Mouse (Mus musculus) lung, adult 2 months (tissue): ENCODE data around the gene Lrrc47. TPM values are rescaled to one million over a fixed set of nuclear protein-coding genes. Genes with fewer than 3 reads are reported as not detected.

Source experiments
- DNase-seq: peaks from one replicate; pipeline ENCODE4 v3.0.0; 2022
- H3K4me1 ChIP-seq: fragments of 200-500 bp; 2 replicates; pipeline ENCODE4 v1.6.1; 2011; ENCODE audit warnings: low read length; ENCODE audit not compliant: control insufficient read depth, insufficient read depth
- H3K4me3 ChIP-seq: fragments of 200-500 bp; replicated peaks from 2 replicates; pipeline ENCODE3; 2011; ENCODE audit warnings: low read depth, mild to moderate bottlenecking, control low read depth, low read length; ENCODE audit errors: extremely low read depth
- CTCF ChIP-seq: fragments of 200-500 bp; IDR thresholded peaks from 2 replicates; pipeline ENCODE4 v1.5.1; 2011; ENCODE audit warnings: mild to moderate bottlenecking, low read length, control low read depth; ENCODE audit not compliant: insufficient read depth
- POLR2A ChIP-seq: fragments of 200-500 bp; IDR thresholded peaks from 2 replicates; pipeline ENCODE4 v1.6.1; 2011; ENCODE audit warnings: low read depth, mild to moderate bottlenecking, control low read depth, low read length, borderline replicate concordance; ENCODE audit errors: extremely low read depth
- WGBS: fragments of 180-500 bp; shearing (Covaris S2); methylation state at CpG from one replicate; pipeline ENCODE4 v1.1.7; 2018; 5-methylcytosine and 5-hydroxymethylcytosine counted together
- polyA plus RNA-seq: library from polyadenylated mRNA; depleted of rRNA; stranded (reverse); fragments of >200 nt; gene quantifications from 2 replicates; pipeline ENCODE4 v1.2.3, GENCODE M21; 2012

Lrrc47 gene
- polyA plus RNA-seq, 1 experiment = 55.5 TPM

DNA sequence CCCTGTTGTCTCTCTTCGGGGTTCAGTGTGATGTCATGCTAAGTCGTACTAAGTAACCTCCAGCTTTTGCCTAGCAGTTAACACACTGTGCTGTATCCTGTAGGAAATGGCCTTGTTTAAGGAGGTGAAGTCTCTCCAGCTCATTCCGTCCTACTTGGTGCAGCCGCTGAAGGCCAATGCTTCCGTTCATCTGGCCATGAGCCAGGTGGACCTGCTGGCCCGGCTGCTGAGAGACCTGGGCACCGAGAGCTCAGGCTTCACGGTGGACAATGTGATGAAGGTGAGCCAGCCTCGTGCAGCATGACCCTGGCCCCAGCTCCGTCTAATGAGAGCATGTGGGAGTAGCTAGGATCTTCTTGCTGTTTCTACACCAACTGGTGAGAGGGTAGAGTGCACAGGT lies 18.8 kb upstream of the Lrrc47 start:
- WGBS = 90% methylated on average over 10 of the region's 10 CpGs
- DNase-seq = no peak
- Histone ChIP-seq H3K4me1 (no peaks in the 10 kb centered on the region), H3K4me3 (no peak overlapping the region)
- no peak for TF ChIP-seq CTCF
- TF ChIP-seq POLR2A = no peak

DNA sequence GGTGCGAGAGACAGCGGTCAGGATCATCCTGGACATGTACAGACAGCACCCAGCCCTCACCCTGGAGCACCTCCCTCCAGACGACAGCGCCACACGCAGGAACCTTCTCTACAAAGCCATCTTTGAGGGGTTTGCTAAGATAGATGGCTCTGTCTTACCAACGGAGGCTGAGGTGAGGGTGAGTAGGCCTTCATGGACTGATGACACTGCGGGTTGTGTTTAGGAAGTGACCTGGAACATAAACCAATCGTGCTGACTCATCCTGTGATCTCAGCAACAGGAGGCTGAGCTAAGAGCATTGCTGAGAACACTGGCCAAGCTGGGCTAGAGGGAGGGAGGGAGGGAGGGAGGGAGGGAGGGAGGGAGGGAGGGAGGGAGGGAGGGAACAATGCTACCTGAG lies 18.0 kb upstream of the Lrrc47 start:
- DNase-seq = no peak
- WGBS = 89% methylated on average over 8 of the region's 8 CpGs
- no peak overlapping the region for H3K4me3 ChIP-seq
- no peaks in the 10 kb centered on the region for H3K4me1 ChIP-seq
- TF ChIP-seq CTCF (no peak), POLR2A (no peak)

DNA sequence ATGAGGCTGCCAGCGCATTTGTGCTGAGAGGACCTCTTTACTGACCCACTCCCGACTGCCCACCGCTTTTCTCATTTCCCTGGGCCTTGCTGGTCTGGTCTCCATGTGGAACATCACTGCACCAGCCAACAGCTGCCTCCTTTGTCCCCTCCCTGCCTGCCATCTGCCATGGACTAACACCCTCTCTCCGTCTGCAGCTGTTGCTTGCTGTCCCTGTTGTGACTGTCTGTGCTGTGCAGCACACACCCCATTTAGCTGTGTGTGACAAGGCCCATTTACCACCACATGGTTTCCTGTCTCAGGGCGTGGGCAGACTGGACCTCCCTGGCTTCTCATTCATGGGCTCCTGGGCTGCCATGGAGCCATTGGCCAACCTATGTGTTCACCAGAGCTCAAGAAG lies 6.0 kb upstream of the Lrrc47 start:
- TF ChIP-seq CTCF (no peak), POLR2A (no peak)
- no peaks in the 10 kb centered on the region for H3K4me1 ChIP-seq
- no peak overlapping the region for H3K4me3 ChIP-seq
- DNase-seq = no peak
- WGBS = 91% methylated on average over 5 of the region's 5 CpGs

DNA sequence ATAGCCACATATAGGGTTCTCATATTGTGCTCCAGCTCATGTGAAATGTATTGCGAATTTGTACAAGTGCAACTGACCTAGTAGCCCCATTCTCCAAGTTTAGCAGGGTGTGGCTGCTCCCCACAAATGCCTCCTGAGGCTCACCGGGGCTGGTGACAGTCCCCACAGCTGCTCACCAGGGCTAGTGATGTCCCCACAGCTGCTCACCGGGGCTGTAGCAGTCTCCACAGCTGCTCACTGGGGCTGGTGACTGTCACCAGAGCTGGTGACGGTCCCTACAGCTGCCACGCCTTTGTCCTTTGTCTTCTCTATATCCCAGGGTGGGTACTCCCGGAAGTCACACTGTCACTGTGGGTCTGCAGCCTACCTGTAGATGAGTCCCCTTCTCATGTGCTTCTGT lies 5.3 kb upstream of the Lrrc47 start:
- Histone ChIP-seq H3K4me1 (no peaks in the 10 kb centered on the region), H3K4me3 (no peak overlapping the region)
- TF ChIP-seq CTCF (no peak), POLR2A (no peak)
- DNase-seq = no peak
- 90% methylated on average over 6 of the region's 6 CpGs for WGBS

DNA sequence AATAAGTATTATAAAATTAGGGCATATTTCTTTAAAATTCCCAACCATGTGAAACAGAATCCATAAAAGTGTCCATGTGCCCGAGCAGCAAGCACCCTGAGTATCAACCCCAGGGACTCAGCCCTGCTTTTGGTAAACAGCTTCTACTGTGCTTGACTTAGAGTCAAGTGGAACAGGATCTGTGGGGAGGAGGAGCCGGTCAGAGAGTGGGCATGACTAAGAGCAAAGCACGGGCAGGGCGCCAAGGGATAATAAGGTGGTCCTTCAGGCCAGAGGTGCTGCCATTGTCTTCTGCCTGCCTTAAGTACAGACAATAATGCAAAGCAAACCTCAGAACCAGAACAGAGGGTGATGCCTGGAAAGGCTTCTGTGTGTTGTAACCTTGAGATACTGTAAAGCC lies 3.8 kb upstream of the Lrrc47 start:
- H3K4me1 ChIP-seq = peaks cover 3% of the 10 kb centered on the region
- TF ChIP-seq POLR2A (no peak), CTCF (no peak)
- WGBS = 56% methylated on average over 4 of the region's 4 CpGs
- no peak overlapping the region for H3K4me3 ChIP-seq
- peak; percentile 69 for DNase-seq

DNA sequence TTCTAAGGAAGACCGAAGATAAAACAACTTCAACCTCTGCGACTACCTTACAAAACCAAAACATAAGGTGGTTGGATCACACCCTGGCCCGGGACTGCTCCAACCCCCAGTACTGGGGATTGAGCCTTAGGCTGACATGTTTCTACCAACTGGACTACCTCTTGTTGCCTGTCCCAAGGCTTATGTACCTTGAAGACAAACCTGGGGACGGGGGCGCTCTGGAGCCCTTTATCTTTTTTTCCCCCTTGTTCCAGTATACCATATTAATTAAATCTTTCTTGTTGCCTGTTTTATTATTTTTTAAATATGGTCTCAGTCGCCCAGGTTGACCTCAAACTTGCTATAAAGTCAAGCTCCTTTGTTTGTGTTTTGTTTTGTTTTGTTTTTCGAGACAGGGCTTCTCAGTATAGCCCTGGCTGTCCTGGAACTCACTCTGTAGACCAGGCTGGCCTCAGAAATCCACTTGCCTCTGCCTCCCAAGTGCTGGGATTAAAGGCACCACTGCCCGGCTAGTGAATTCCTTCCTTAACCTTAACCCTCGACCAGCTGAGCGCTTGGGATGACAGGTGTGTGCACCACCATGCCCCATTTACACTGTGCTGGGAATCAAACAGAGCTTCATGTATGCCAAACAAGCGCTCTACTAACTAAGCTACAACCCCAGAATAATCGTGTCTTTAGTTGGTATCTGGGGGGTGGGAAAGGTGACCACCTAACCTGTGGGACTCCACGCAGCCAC lies 455 bp upstream of the Lrrc47 start:
- peaks cover 12% of the 10 kb centered on the region for H3K4me1 ChIP-seq
- peak overlapping the region; percentile 75 for H3K4me3 ChIP-seq
- no peak for DNase-seq
- TF ChIP-seq POLR2A (no peak), CTCF (no peak)
- 30% methylated on average over 13 of the region's 13 CpGs for WGBS

DNA sequence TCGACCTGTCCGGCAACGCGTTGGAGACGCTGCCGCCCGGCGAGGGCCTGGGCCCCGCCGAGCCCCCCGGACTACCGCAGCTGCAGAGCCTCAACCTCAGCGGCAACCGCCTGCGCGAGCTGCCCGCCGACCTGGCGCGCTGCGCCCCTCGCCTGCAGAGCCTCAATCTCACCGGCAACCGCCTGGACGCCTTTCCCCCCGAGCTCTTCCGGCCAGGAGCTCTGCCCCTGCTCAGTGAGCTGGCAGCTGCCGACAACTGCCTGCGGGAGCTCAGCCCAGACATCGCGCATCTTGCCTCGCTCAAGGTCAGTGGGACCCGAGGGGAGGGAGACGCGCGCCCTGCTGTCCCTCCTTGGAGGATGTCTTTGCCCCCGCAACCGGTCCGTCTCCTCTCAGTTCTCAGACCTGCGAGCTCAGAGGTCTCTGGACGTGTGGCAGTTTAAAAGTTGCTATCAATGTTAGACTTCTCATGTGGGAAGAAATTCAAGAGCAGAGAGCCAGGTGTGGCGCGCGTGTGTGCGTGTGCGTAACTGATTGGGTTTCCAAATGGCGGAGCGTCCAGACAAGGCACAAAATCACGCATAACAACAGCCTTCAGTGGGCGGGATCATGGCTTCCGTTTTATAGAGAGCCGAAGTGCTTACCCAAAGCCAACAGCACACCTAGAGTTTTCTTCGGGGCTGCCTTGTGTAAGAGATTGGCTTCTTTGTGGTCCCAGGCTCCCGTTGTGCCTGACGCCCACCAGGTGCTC lies 776 bp downstream of the Lrrc47 start:
- peaks cover 12% of the 10 kb centered on the region for H3K4me1 ChIP-seq
- no peak for DNase-seq
- under 1% methylated on average over 54 of the region's 55 CpGs for WGBS
- H3K4me3 ChIP-seq = peak overlapping the region; percentile 75
- no peak for TF ChIP-seq POLR2A
- no peak for TF ChIP-seq CTCF

DNA sequence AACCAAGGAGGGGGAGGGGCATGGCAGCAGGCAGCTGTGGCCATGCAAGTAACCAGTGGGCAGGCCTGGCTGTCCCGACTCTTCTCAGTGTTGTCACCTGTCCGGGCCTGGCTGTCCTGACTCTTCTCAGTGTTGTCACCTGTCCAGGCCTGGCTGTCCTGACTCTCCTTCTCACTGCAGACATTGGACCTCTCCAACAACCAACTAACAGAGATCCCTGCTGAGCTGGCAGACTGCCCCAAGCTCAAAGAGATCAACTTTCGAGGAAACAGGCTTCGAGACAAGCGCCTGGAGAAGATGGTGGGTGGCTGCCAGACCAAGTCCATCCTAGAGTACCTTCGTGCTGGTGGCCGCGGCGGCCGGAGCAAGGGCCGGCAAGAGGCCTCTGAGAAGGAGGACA lies 3.9 kb downstream of the Lrrc47 start:
- WGBS = 87% methylated on average over 11 of the region's 11 CpGs
- no peak for DNase-seq
- TF ChIP-seq CTCF = no peak
- TF ChIP-seq POLR2A = no peak

DNA sequence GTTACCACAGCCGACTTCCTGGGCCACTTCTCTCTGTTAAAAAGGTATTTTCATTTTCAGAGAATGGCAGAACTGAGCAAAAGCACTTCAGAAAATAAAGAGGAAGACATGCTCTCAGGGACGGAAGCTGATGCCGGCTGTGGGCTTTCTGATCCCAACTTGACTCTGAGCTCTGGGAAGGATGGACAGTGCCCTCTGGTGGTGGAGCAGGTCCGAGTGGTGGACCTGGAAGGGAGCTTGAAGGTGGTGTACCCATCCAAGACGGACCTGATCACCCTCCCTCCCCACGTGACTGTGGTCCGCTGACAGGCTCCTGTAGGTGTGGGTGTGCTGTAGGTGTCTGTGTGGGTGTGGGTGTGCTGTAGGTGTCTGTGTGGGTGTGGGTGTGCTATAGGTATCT lies 8.0 kb downstream of the Lrrc47 start:
- peak; percentile 54 for DNase-seq
- 55% methylated on average over 7 of the region's 7 CpGs for WGBS
- H3K4me3 ChIP-seq = no peak overlapping the region
- TF ChIP-seq POLR2A = no peak
- TF ChIP-seq CTCF = peak; percentile 73
- peaks cover 16% of the 10 kb centered on the region; the same call in 1 of the 2 replicates for H3K4me1 ChIP-seq

More for the DNA sequence above, 3.9 kb downstream of the Lrrc47 start:
- Histone ChIP-seq H3K4me1 (peaks cover 12% of the 10 kb centered on the region), H3K4me3 (no peak overlapping the region)
